Mouse (Mus musculus): ENCODE data around the gene Ankrd66. TPM values are rescaled to one million over a fixed set of nuclear protein-coding genes. Genes with fewer than 3 reads are reported as not detected.

The Ankrd66 gene
- polyA plus RNA-seq (2015; fragmentation: Nextera tagmentation; extraction: Ambion mirVana): 0.47 TPM in 1 of 2 replicates, not detected in the other

- no peaks in the 10 kb centered on the region for H3K27me3 ChIP-seq (ENCODE audit: insufficient read depth, low read length)
- H3K9ac ChIP-seq (replicated peaks; ENCODE audit: low read length): no peak within 1 kb of the TSS
- no peak within 1 kb of the TSS for H3K27ac ChIP-seq (ENCODE audit: low read length)
- ATAC-seq (ENCODE audit: low FRiP score, low TSS enrichment): no peak
- no peak within 1 kb of the TSS for H3K4me2 ChIP-seq (replicated peaks; ENCODE audit: low read depth, low read length)
- H3K4me1 ChIP-seq (ENCODE audit: insufficient read depth, low read length): no peaks in the 10 kb centered on the region
- 16% methylated on average over 1 of the region's 1 CpGs for WGBS
- H3K9me3 ChIP-seq (ENCODE audit: low read length): no peaks in the 10 kb centered on the region
- H3K36me3 ChIP-seq (ENCODE audit: insufficient read depth, low read length): no peaks in the 10 kb centered on the region
- no peak within 1 kb of the TSS for H3K4me3 ChIP-seq (ENCODE audit: low read length)
Measured at GRCm38 (mm10) chr17:43543539-43543938, at the start of gene Ankrd66. Gene Ankrd66, minus strand, starts transcription at chr17:43543639.

- no peak overlapping the region for H3K9ac ChIP-seq (replicated peaks; ENCODE audit: low read length)
- no peak overlapping the region for H3K4me2 ChIP-seq (replicated peaks; ENCODE audit: low read depth, low read length)
- H3K9me3 ChIP-seq (ENCODE audit: low read length): peaks cover 3% of the 10 kb centered on the region
- H3K27me3 ChIP-seq (ENCODE audit: insufficient read depth, low read length): no peaks in the 10 kb centered on the region
- peaks cover 13% of the 10 kb centered on the region for H3K36me3 ChIP-seq (ENCODE audit: insufficient read depth, low read length)
- no peak overlapping the region for H3K4me3 ChIP-seq (ENCODE audit: low read length)
- ATAC-seq (ENCODE audit: low FRiP score, low TSS enrichment): peak; percentile 54; the same call in 1 of the 2 replicates
- no peak overlapping the region for H3K27ac ChIP-seq (ENCODE audit: low read length)
- H3K4me1 ChIP-seq (ENCODE audit: insufficient read depth, low read length): no peaks in the 10 kb centered on the region
- WGBS: 79% methylated on average over 21 of the region's 21 CpGs
Measured at GRCm38 (mm10) chr17:43592296-43593291, 49.2 kb upstream of the Ankrd66 start.

GRCm38 (mm10) chr17:43590531-43590930 lies 47.1 kb upstream of the Ankrd66 start:
- no peaks in the 10 kb centered on the region for H3K27me3 ChIP-seq (ENCODE audit: insufficient read depth, low read length)
- H3K27ac ChIP-seq (ENCODE audit: low read length): no peak overlapping the region
- H3K36me3 ChIP-seq (ENCODE audit: insufficient read depth, low read length): 0 out of 2 replicates have a peak, but pooled peaks cover 4% of the 10 kb centered on the region
- H3K9ac ChIP-seq (replicated peaks; ENCODE audit: low read length): no peak overlapping the region
- no peak overlapping the region for H3K4me2 ChIP-seq (replicated peaks; ENCODE audit: low read depth, low read length)
- no peak overlapping the region for H3K4me3 ChIP-seq (ENCODE audit: low read length)
- H3K9me3 ChIP-seq (ENCODE audit: low read length): no peaks in the 10 kb centered on the region
- ATAC-seq (ENCODE audit: low FRiP score, low TSS enrichment): no peak
- H3K4me1 ChIP-seq (ENCODE audit: insufficient read depth, low read length): no peaks in the 10 kb centered on the region
- 88% methylated on average over 5 of the region's 5 CpGs for WGBS

GRCm38 (mm10) chr17:43589750-43590149 lies 46.3 kb upstream of the Ankrd66 start:
- Histone ChIP-seq H3K4me1 (ENCODE audit: insufficient read depth, low read length) (no peaks in the 10 kb centered on the region), H3K9me3 (ENCODE audit: low read length) (no peaks in the 10 kb centered on the region), H3K4me3 (ENCODE audit: low read length) (no peak overlapping the region), H3K27me3 (ENCODE audit: insufficient read depth, low read length) (no peaks in the 10 kb centered on the region), H3K27ac (ENCODE audit: low read length) (no peak overlapping the region), H3K4me2 (replicated peaks; ENCODE audit: low read depth, low read length) (no peak overlapping the region), H3K9ac (replicated peaks; ENCODE audit: low read length) (no peak overlapping the region), H3K36me3 (ENCODE audit: insufficient read depth, low read length) (0 out of 2 replicates have a peak, but pooled peaks cover 4% of the 10 kb centered on the region)
- 91% methylated on average over 6 of the region's 6 CpGs for WGBS
- ATAC-seq (ENCODE audit: low FRiP score, low TSS enrichment): no peak

GRCm38 (mm10) chr17:43587278-43587677 lies 43.8 kb upstream of the Ankrd66 start:
- WGBS: 91% methylated on average over 2 of the region's 2 CpGs

GRCm38 (mm10) chr17:43584771-43585170 lies 41.3 kb upstream of the Ankrd66 start:
- H3K27ac ChIP-seq (ENCODE audit: low read length): no peak overlapping the region
- no peaks in the 10 kb centered on the region for H3K27me3 ChIP-seq (ENCODE audit: insufficient read depth, low read length)
- no peak overlapping the region for H3K9ac ChIP-seq (replicated peaks; ENCODE audit: low read length)
- H3K36me3 ChIP-seq (ENCODE audit: insufficient read depth, low read length): 0 out of 2 replicates have a peak, but pooled peaks cover under 1% of the 10 kb centered on the region
- ATAC-seq (ENCODE audit: low FRiP score, low TSS enrichment): no peak
- H3K9me3 ChIP-seq (ENCODE audit: low read length): no peaks in the 10 kb centered on the region
- peaks cover 22% of the 10 kb centered on the region for H3K4me1 ChIP-seq (ENCODE audit: insufficient read depth, low read length)
- no peak overlapping the region for H3K4me3 ChIP-seq (ENCODE audit: low read length)
- 57% methylated on average over 7 of the region's 7 CpGs for WGBS
- no peak overlapping the region for H3K4me2 ChIP-seq (replicated peaks; ENCODE audit: low read depth, low read length)

More at GRCm38 (mm10) chr17:43587278-43587677, 43.8 kb upstream of the Ankrd66 start:
- H3K4me2 ChIP-seq (replicated peaks; ENCODE audit: low read depth, low read length): no peak overlapping the region
- ATAC-seq (ENCODE audit: low FRiP score, low TSS enrichment): no peak
- no peak overlapping the region for H3K27ac ChIP-seq (ENCODE audit: low read length)
- H3K4me3 ChIP-seq (ENCODE audit: low read length): no peak overlapping the region
- peaks cover 5% of the 10 kb centered on the region for H3K4me1 ChIP-seq (ENCODE audit: insufficient read depth, low read length)
- no peaks in the 10 kb centered on the region for H3K9me3 ChIP-seq (ENCODE audit: low read length)
- 0 out of 2 replicates have a peak, but pooled peaks cover 2% of the 10 kb centered on the region for H3K36me3 ChIP-seq (ENCODE audit: insufficient read depth, low read length)
- no peaks in the 10 kb centered on the region for H3K27me3 ChIP-seq (ENCODE audit: insufficient read depth, low read length)
- no peak overlapping the region for H3K9ac ChIP-seq (replicated peaks; ENCODE audit: low read length)

GRCm38 (mm10) chr17:43581012-43581467 lies 37.6 kb upstream of the Ankrd66 start:
- no peaks in the 10 kb centered on the region for H3K27me3 ChIP-seq (ENCODE audit: insufficient read depth, low read length)
- peak overlapping the region; percentile 34; the same call in 1 of the 2 replicates for H3K9ac ChIP-seq (replicated peaks; ENCODE audit: low read length)
- H3K27ac ChIP-seq (ENCODE audit: low read length): peak overlapping the region; percentile 80
- no peaks in the 10 kb centered on the region for H3K9me3 ChIP-seq (ENCODE audit: low read length)
- 5% methylated on average over 8 of the region's 8 CpGs for WGBS
- peaks cover 22% of the 10 kb centered on the region for H3K4me1 ChIP-seq (ENCODE audit: insufficient read depth, low read length)
- peak overlapping the region; percentile 19; the same call in 1 of the 2 replicates for H3K4me3 ChIP-seq (ENCODE audit: low read length)
- H3K36me3 ChIP-seq (ENCODE audit: insufficient read depth, low read length): no peaks in the 10 kb centered on the region
- ATAC-seq (ENCODE audit: low FRiP score, low TSS enrichment): peak; percentile 92
- peak overlapping the region; percentile 39 for H3K4me2 ChIP-seq (replicated peaks; ENCODE audit: low read depth, low read length)

- Histone ChIP-seq H3K27ac (ENCODE audit: low read length) (peak overlapping the region; percentile 80), H3K27me3 (ENCODE audit: insufficient read depth, low read length) (no peaks in the 10 kb centered on the region), H3K4me3 (ENCODE audit: low read length) (peak overlapping the region; percentile 19; the same call in 1 of the 2 replicates), H3K9ac (replicated peaks; ENCODE audit: low read length) (peak overlapping the region; percentile 34; the same call in 1 of the 2 replicates), H3K9me3 (ENCODE audit: low read length) (no peaks in the 10 kb centered on the region), H3K36me3 (ENCODE audit: insufficient read depth, low read length) (no peaks in the 10 kb centered on the region), H3K4me1 (ENCODE audit: insufficient read depth, low read length) (peaks cover 22% of the 10 kb centered on the region), H3K4me2 (replicated peaks; ENCODE audit: low read depth, low read length) (peak overlapping the region; percentile 39)
- WGBS: 18% methylated on average over 3 of the region's 3 CpGs
- ATAC-seq (ENCODE audit: low FRiP score, low TSS enrichment): no peak
Measured at GRCm38 (mm10) chr17:43580456-43580855, 37.0 kb upstream of the Ankrd66 start.

GRCm38 (mm10) chr17:43573624-43574073 lies 30.2 kb upstream of the Ankrd66 start:
- no peak overlapping the region for H3K4me3 ChIP-seq (ENCODE audit: low read length)
- no peak overlapping the region for H3K9ac ChIP-seq (replicated peaks; ENCODE audit: low read length)
- peaks cover 10% of the 10 kb centered on the region; the same call in 1 of the 2 replicates for H3K4me1 ChIP-seq (ENCODE audit: insufficient read depth, low read length)
- H3K36me3 ChIP-seq (ENCODE audit: insufficient read depth, low read length): no peaks in the 10 kb centered on the region
- H3K9me3 ChIP-seq (ENCODE audit: low read length): no peaks in the 10 kb centered on the region
- H3K4me2 ChIP-seq (replicated peaks; ENCODE audit: low read depth, low read length): no peak overlapping the region
- WGBS: 37% methylated on average over 3 of the region's 3 CpGs
- H3K27me3 ChIP-seq (ENCODE audit: insufficient read depth, low read length): no peaks in the 10 kb centered on the region
- no peak overlapping the region for H3K27ac ChIP-seq (ENCODE audit: low read length)
- no peak for ATAC-seq (ENCODE audit: low FRiP score, low TSS enrichment)
